Mouse (Mus musculus): ENCODE results near the gene Cenpv. TPM values are rescaled to one million over a fixed set of nuclear protein-coding genes. Genes with fewer than 3 reads are reported as not detected.
"Not testable (repeated sequence)": the region's sequence is repeated elsewhere in the genome, so short reads cannot be mapped to it uniquely, and the experiment has no call there.

Cenpv gene
- polyA plus RNA-seq, 1 experiment from 2014 or later: 13.6 TPM

- no peaks in the 10 kb centered on the region for H3K9me3 ChIP-seq (replicated peaks; ENCODE audit: control insufficient read depth, low read length)
- no peak for ATAC-seq (replicated peaks; ENCODE audit: insufficient number of reproducible peaks, low FRiP score, low TSS enrichment)
- H3K4me2 ChIP-seq: no peak overlapping the region
- no peaks in the 10 kb centered on the region for H3K27me3 ChIP-seq (ENCODE audit: control insufficient read depth, insufficient read depth, low read length)
- H3K36me3 ChIP-seq (ENCODE audit: control insufficient read depth, insufficient read depth, low read length): no peaks in the 10 kb centered on the region
- WGBS (ENCODE audit: insufficient replicate concordance): 31% methylated on average over 2 of the region's 2 CpGs
- no peak overlapping the region for H3K9ac ChIP-seq (ENCODE audit: low read depth, low read length)
- H3K27ac ChIP-seq (ENCODE audit: low read depth, low read length): no peak overlapping the region
- H3K4me1 ChIP-seq (ENCODE audit: control insufficient read depth, insufficient read depth, low read length): no peaks in the 10 kb centered on the region
- no peak overlapping the region for H3K4me3 ChIP-seq (ENCODE audit: low read depth, low read length)
These were observed 16.8 kb downstream of the Cenpv start for GRCm38 (mm10) chr11:62522283-62522682.

GRCm38 (mm10) chr11:62518991-62519390 lies 20.1 kb downstream of the Cenpv start:
- no peaks in the 10 kb centered on the region for H3K9me3 ChIP-seq (replicated peaks; ENCODE audit: control insufficient read depth, low read length)
- H3K9ac ChIP-seq (ENCODE audit: low read depth, low read length): no peak overlapping the region
- no peak for ATAC-seq (replicated peaks; ENCODE audit: insufficient number of reproducible peaks, low FRiP score, low TSS enrichment)
- no peak overlapping the region for H3K4me2 ChIP-seq
- no peaks in the 10 kb centered on the region for H3K4me1 ChIP-seq (ENCODE audit: control insufficient read depth, insufficient read depth, low read length)
- no peak overlapping the region for H3K27ac ChIP-seq (ENCODE audit: low read depth, low read length)
- H3K4me3 ChIP-seq (ENCODE audit: low read depth, low read length): no peak overlapping the region
- 16% methylated on average over 2 of the region's 2 CpGs for WGBS (ENCODE audit: insufficient replicate concordance)
- H3K36me3 ChIP-seq (ENCODE audit: control insufficient read depth, insufficient read depth, low read length): no peaks in the 10 kb centered on the region
- no peaks in the 10 kb centered on the region for H3K27me3 ChIP-seq (ENCODE audit: control insufficient read depth, insufficient read depth, low read length)

GRCm38 (mm10) chr11:62513311-62513710 lies 25.8 kb downstream of the Cenpv start:
- no peaks in the 10 kb centered on the region for H3K36me3 ChIP-seq (ENCODE audit: control insufficient read depth, insufficient read depth, low read length)
- 72% methylated on average over 6 of the region's 6 CpGs for WGBS (ENCODE audit: insufficient replicate concordance)
- no peak overlapping the region for H3K27ac ChIP-seq (ENCODE audit: low read depth, low read length)
- no peak overlapping the region for H3K4me3 ChIP-seq (ENCODE audit: low read depth, low read length)
- no peaks in the 10 kb centered on the region for H3K4me1 ChIP-seq (ENCODE audit: control insufficient read depth, insufficient read depth, low read length)
- H3K9me3 ChIP-seq (replicated peaks; ENCODE audit: control insufficient read depth, low read length): no peaks in the 10 kb centered on the region
- ATAC-seq (replicated peaks; ENCODE audit: insufficient number of reproducible peaks, low FRiP score, low TSS enrichment): no peak
- H3K27me3 ChIP-seq (ENCODE audit: control insufficient read depth, insufficient read depth, low read length): no peaks in the 10 kb centered on the region
- H3K4me2 ChIP-seq: no peak overlapping the region
- no peak overlapping the region for H3K9ac ChIP-seq (ENCODE audit: low read depth, low read length)

- no peaks in the 10 kb centered on the region for H3K9me3 ChIP-seq (replicated peaks; ENCODE audit: control insufficient read depth, low read length)
- no peaks in the 10 kb centered on the region for H3K27me3 ChIP-seq (ENCODE audit: control insufficient read depth, insufficient read depth, low read length)
- no peak overlapping the region for H3K9ac ChIP-seq (ENCODE audit: low read depth, low read length)
- no peak overlapping the region for H3K27ac ChIP-seq (ENCODE audit: low read depth, low read length)
- no peaks in the 10 kb centered on the region for H3K4me1 ChIP-seq (ENCODE audit: control insufficient read depth, insufficient read depth, low read length)
- H3K4me2 ChIP-seq: no peak overlapping the region
- H3K4me3 ChIP-seq (ENCODE audit: low read depth, low read length): no peak overlapping the region
- H3K36me3 ChIP-seq (ENCODE audit: control insufficient read depth, insufficient read depth, low read length): no peaks in the 10 kb centered on the region
- ATAC-seq (replicated peaks; ENCODE audit: insufficient number of reproducible peaks, low FRiP score, low TSS enrichment): no peak
- WGBS (ENCODE audit: insufficient replicate concordance): 83% methylated on average over 8 of the region's 8 CpGs
These were observed 26.5 kb downstream of the Cenpv start for GRCm38 (mm10) chr11:62512529-62513080.

- no peaks in the 10 kb centered on the region for H3K36me3 ChIP-seq (ENCODE audit: control insufficient read depth, insufficient read depth, low read length)
- H3K9ac ChIP-seq (ENCODE audit: low read depth, low read length): no peak overlapping the region
- 81% methylated on average over 13 of the region's 13 CpGs for WGBS (ENCODE audit: insufficient replicate concordance)
- H3K27ac ChIP-seq (ENCODE audit: low read depth, low read length): no peak overlapping the region
- H3K4me2 ChIP-seq: no peak overlapping the region
- no peaks in the 10 kb centered on the region for H3K9me3 ChIP-seq (replicated peaks; ENCODE audit: control insufficient read depth, low read length)
- H3K4me3 ChIP-seq (ENCODE audit: low read depth, low read length): no peak overlapping the region
- H3K4me1 ChIP-seq (ENCODE audit: control insufficient read depth, insufficient read depth, low read length): no peaks in the 10 kb centered on the region
- H3K27me3 ChIP-seq (ENCODE audit: control insufficient read depth, insufficient read depth, low read length): no peaks in the 10 kb centered on the region
- ATAC-seq (replicated peaks; ENCODE audit: insufficient number of reproducible peaks, low FRiP score, low TSS enrichment): no peak
These were observed 27.4 kb downstream of the Cenpv start for GRCm38 (mm10) chr11:62511444-62512202.

- Histone ChIP-seq H3K27me3 (ENCODE audit: control insufficient read depth, insufficient read depth, low read length) (no peaks in the 10 kb centered on the region), H3K9ac (ENCODE audit: low read depth, low read length) (no peak overlapping the region), H3K27ac (ENCODE audit: low read depth, low read length) (no peak overlapping the region), H3K4me1 (ENCODE audit: control insufficient read depth, insufficient read depth, low read length) (no peaks in the 10 kb centered on the region), H3K4me3 (ENCODE audit: low read depth, low read length) (no peak overlapping the region), H3K9me3 (replicated peaks; ENCODE audit: control insufficient read depth, low read length) (no peaks in the 10 kb centered on the region), H3K36me3 (ENCODE audit: control insufficient read depth, insufficient read depth, low read length) (no peaks in the 10 kb centered on the region; the same call in 1 of the 2 replicates), H3K4me2 (no peak overlapping the region)
- WGBS (ENCODE audit: insufficient replicate concordance): 79% methylated on average over 5 of the region's 5 CpGs
- no peak for ATAC-seq (replicated peaks; ENCODE audit: insufficient number of reproducible peaks, low FRiP score, low TSS enrichment)
These were observed 28.1 kb downstream of the Cenpv start for GRCm38 (mm10) chr11:62510956-62511355.

GRCm38 (mm10) chr11:62509571-62509970 lies 29.5 kb downstream of the Cenpv start:
- no peaks in the 10 kb centered on the region for H3K9me3 ChIP-seq (replicated peaks; ENCODE audit: control insufficient read depth, low read length)
- no peak for ATAC-seq (replicated peaks; ENCODE audit: insufficient number of reproducible peaks, low FRiP score, low TSS enrichment)
- no peaks in the 10 kb centered on the region for H3K27me3 ChIP-seq (ENCODE audit: control insufficient read depth, insufficient read depth, low read length)
- no peak overlapping the region for H3K4me3 ChIP-seq (ENCODE audit: low read depth, low read length)
- no peak overlapping the region for H3K4me2 ChIP-seq
- 71% methylated on average over 3 of the region's 3 CpGs for WGBS (ENCODE audit: insufficient replicate concordance)
- no peaks in the 10 kb centered on the region; the same call in 1 of the 2 replicates for H3K36me3 ChIP-seq (ENCODE audit: control insufficient read depth, insufficient read depth, low read length)
- no peaks in the 10 kb centered on the region for H3K4me1 ChIP-seq (ENCODE audit: control insufficient read depth, insufficient read depth, low read length)
- no peak overlapping the region for H3K9ac ChIP-seq (ENCODE audit: low read depth, low read length)
- H3K27ac ChIP-seq (ENCODE audit: low read depth, low read length): no peak overlapping the region

GRCm38 (mm10) chr11:62508816-62509215 lies 30.2 kb downstream of the Cenpv start:
- not testable (repeated sequence) for H3K27ac ChIP-seq (ENCODE audit: low read depth, low read length)
- WGBS (ENCODE audit: insufficient replicate concordance): 87% methylated on average over 5 of the region's 5 CpGs

GRCm38 (mm10) chr11:62508365-62508764 lies 30.7 kb downstream of the Cenpv start:
- not testable (repeated sequence) for H3K4me2 ChIP-seq; H3K27ac ChIP-seq (ENCODE audit: low read depth, low read length); ATAC-seq (replicated peaks; ENCODE audit: insufficient number of reproducible peaks, low FRiP score, low TSS enrichment); H3K27me3 ChIP-seq (ENCODE audit: control insufficient read depth, insufficient read depth, low read length); H3K9ac ChIP-seq (ENCODE audit: low read depth, low read length); H3K36me3 ChIP-seq (ENCODE audit: control insufficient read depth, insufficient read depth, low read length); H3K4me3 ChIP-seq (ENCODE audit: low read depth, low read length); H3K9me3 ChIP-seq (replicated peaks; ENCODE audit: control insufficient read depth, low read length); H3K4me1 ChIP-seq (ENCODE audit: control insufficient read depth, insufficient read depth, low read length)
- WGBS (ENCODE audit: insufficient replicate concordance): 95% methylated on average over 13 of the region's 13 CpGs

More at GRCm38 (mm10) chr11:62508816-62509215, 30.2 kb downstream of the Cenpv start:
- not testable (repeated sequence) for H3K36me3 ChIP-seq (ENCODE audit: control insufficient read depth, insufficient read depth, low read length); H3K4me1 ChIP-seq (ENCODE audit: control insufficient read depth, insufficient read depth, low read length); H3K9me3 ChIP-seq (replicated peaks; ENCODE audit: control insufficient read depth, low read length); ATAC-seq (replicated peaks; ENCODE audit: insufficient number of reproducible peaks, low FRiP score, low TSS enrichment); H3K9ac ChIP-seq (ENCODE audit: low read depth, low read length); H3K27me3 ChIP-seq (ENCODE audit: control insufficient read depth, insufficient read depth, low read length); H3K4me3 ChIP-seq (ENCODE audit: low read depth, low read length); H3K4me2 ChIP-seq
